Mouse (Mus musculus) cerebellum, postnatal 14 days (tissue): ENCODE measurements around the gene Cox16.
"Not testable (repeated sequence)": the region's sequence is repeated elsewhere in the genome, so short reads cannot be mapped to it uniquely, and the experiment has no call there.

Source experiments
- DNase-seq, 2 experiments: peaks; one replicate each; pipeline ENCODE4 v3.0.0; 2021; ENCODE audit warnings: mixed read lengths in 2 of 2

Gene Cox16

GRCm38 (mm10) chr12:81484727-81485191, at the start of gene Cox16:
Gene Cox16 (minus strand): TSS chr12:81485127.
- DNase-seq, result peak; percentile 87 to 91

GRCm38 (mm10) chr12:81533029-81533419, 48.1 kb upstream of the Cox16 start:
- no peak for DNase-seq

- peak; percentile 91 to 92 for DNase-seq
Measured at GRCm38 (mm10) chr12:81532316-81533028, 47.5 kb upstream of the Cox16 start, which contains the start of the genes Gm20498 and Synj2bp. Gene Gm20498 (minus strand): TSS chr12:81532905. Gene Synj2bp (minus strand): TSS chr12:81532911.

GRCm38 (mm10) chr12:81530587-81530986, 45.7 kb upstream of the Cox16 start:
- DNase-seq, result not testable (repeated sequence)

- not testable (repeated sequence) for DNase-seq
Measured at GRCm38 (mm10) chr12:81496906-81497305, 12.0 kb upstream of the Cox16 start.

GRCm38 (mm10) chr12:81490491-81490890, 5.6 kb upstream of the Cox16 start:
- no peak for DNase-seq

- peak in 1 of 2 experiments; percentile 21 for DNase-seq
Measured at GRCm38 (mm10) chr12:81485311-81485710, 384 bp upstream of the Cox16 start.

- no peak for DNase-seq
Measured at GRCm38 (mm10) chr12:81484212-81484611, 715 bp downstream of the Cox16 start.

- peak; percentile 45 to 48 for DNase-seq
Measured at GRCm38 (mm10) chr12:81483656-81484055, 1.3 kb downstream of the Cox16 start.

- not testable (repeated sequence) for DNase-seq
Measured at GRCm38 (mm10) chr12:81459051-81459450, 25.9 kb downstream of the Cox16 start.

- DNase-seq, result not testable (repeated sequence)
Measured at GRCm38 (mm10) chr12:81438985-81439384, 45.9 kb downstream of the Cox16 start.

GRCm38 (mm10) chr12:81434778-81435177, 50.1 kb downstream of the Cox16 start:
- DNase-seq, result not testable (repeated sequence)

GRCm38 (mm10) chr12:81421846-81422245, 63.1 kb downstream of the Cox16 start, which contains the start of gene Adam4:
Gene Adam4 (minus strand): TSS chr12:81421946.
- DNase-seq, result no peak

- DNase-seq, result no peak
Measured at GRCm38 (mm10) chr12:81413211-81413610, 71.7 kb downstream of the Cox16 start.

GRCm38 (mm10) chr12:81408966-81409365, 76.0 kb downstream of the Cox16 start:
- no peak for DNase-seq

GRCm38 (mm10) chr12:81402187-81402586, 82.7 kb downstream of the Cox16 start:
- DNase-seq, result peak; percentile 88 to 89

GRCm38 (mm10) chr12:81379364-81379763, 105.6 kb downstream of the Cox16 start, which contains the start of gene Gm4787:
Gene Gm4787 (minus strand): TSS chr12:81379464.
- not testable (repeated sequence) for DNase-seq

- no peak for DNase-seq
Measured at GRCm38 (mm10) chr12:81333841-81334240, 151.1 kb downstream of the Cox16 start.

- peak; percentile 76 to 81 for DNase-seq
Measured at GRCm38 (mm10) chr12:81332875-81333421, 152.0 kb downstream of the Cox16 start, which contains the start of gene Slc8a3. Gene Slc8a3 (minus strand): TSS chr12:81333180.

GRCm38 (mm10) chr12:81331937-81332874, 152.7 kb downstream of the Cox16 start:
- peak; percentile 87 to 88 for DNase-seq

- DNase-seq, result no peak
Measured at GRCm38 (mm10) chr12:81331046-81331638, 153.8 kb downstream of the Cox16 start.

- DNase-seq, result no peak
Measured at GRCm38 (mm10) chr12:81324991-81325390, 159.9 kb downstream of the Cox16 start.
